Mouse (Mus musculus) c-Kit-negative CD71-positive TER-119-positive erythroid progenitor cells, embryonic 14.5 days (primary cell): ENCODE measurements around the gene Acp4.
A peak's percentile ranks its signal among the peaks of the same experiment; 100 is the strongest.
"Not testable (repeated sequence)": the region's sequence is repeated elsewhere in the genome, so short reads cannot be mapped to it uniquely, and the experiment has no call there.

Experiments
- DNase-seq: peaks from one replicate; pipeline ENCODE4 v3.0.0-alpha.2; 2013; ENCODE audit warnings: low read depth, low spot score

Gene Acp4

DNA sequence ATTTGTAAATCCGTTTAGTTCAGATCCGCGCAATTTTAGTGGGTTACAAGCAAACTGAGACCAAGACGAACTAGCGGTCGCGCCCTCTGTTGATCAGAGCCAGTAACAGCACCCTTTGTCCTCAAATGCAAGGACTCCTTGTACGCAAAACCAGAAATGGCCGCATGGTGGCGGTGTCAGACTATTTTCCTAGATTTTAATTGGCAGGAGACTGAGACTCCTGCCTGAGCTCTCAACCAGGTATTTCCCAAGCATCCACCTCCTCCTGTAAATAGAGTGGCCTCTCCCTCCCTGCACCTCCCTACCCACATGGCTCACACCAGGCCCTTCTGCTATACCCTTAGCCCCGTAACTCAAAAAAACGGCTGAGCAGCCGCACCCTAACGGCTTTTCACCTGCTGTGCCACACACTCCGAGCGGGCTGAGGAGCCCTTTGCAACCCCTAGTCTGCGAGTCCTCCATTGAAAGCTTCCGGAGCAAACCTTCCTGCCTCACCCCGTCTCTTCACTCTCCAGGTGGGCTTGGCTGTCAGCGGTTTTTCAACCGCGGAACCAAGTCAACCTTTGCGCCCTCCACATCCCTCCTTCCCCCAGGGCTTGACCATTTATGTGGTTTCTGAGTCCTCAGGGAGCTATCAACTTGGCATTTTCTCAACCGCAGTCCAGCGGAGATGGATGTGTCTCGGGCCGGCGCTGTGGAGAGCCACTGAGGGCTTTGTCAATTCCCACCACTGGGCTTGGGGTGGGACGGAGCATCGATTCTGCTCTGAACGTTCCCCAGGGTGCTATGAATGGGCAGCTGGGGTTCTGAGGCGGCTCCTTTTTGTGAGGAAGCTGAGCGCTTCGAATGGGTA is 5.8 kb upstream of the Acp4 start:
- DNase-seq: peak; percentile 77

DNA sequence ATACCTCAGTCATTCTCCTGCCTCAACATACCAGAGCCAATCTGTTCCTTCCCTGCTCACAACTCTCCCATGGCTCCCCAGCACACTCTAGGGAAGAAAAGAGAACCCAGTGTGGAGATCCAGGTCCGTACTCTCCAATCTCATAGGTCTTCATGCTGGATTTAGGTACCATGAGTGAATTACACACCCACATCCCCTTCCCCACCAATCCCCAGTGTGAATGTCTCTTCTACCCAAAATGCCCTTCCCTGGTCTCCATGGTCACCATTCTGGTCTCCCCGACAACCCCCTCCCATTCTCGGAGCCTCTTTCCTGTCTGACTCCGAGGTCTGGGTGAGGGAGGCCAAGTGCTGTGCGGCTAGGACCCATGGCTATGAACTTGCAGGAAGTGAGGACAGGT is 4.0 kb upstream of the Acp4 start, which contains the start of gene Gm15517:
TSS of gene Gm15517 (plus strand) at position 301 of the 400 bp plus-strand sequence.
- DNase-seq: no peak

GRCm38 (mm10) chr7:44260410-44260809 is 3.2 kb upstream of the Acp4 start:
- DNase-seq: no peak

GRCm38 (mm10) chr7:44254930-44255329 is 2.2 kb downstream of the Acp4 start:
- no peak for DNase-seq

- DNase-seq: no peak
Measured at GRCm38 (mm10) chr7:44253023-44253616, 4.1 kb downstream of the Acp4 start.

DNA sequence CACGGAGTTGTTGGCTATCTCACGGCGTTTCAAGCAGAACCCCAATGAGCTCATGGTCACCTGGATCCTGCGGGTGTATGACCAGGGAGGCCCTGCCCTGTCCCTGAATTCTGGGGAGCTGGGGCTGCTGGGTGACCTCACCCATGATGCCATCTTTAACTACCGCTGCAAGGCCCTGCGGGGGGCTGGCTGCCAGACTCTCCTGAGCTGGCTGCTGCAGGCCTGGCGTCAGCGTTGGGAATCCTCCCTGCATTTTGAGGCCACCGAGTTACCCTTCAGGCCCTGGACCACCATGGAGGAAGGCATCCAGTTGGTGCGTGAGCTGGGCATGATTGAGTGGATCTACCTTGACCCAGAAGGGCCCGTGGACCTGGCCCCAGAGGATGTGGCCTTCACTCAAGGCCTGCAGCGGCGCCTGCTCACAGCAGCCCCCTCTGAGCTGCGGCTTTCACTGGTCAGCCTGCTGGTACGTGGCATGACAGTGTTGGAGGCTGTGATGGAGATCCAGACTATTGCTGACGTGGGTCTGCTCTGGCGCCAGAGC is 6.4 kb downstream of the Acp4 start:
- not testable (repeated sequence) for DNase-seq

GRCm38 (mm10) chr7:44249248-44249647 is 7.9 kb downstream of the Acp4 start:
- DNase-seq: no peak

- no peak for DNase-seq
Measured at GRCm38 (mm10) chr7:44247971-44248370, 9.2 kb downstream of the Acp4 start.

- DNase-seq: no peak
Measured at GRCm38 (mm10) chr7:44246984-44247470, 10.2 kb downstream of the Acp4 start.

DNA sequence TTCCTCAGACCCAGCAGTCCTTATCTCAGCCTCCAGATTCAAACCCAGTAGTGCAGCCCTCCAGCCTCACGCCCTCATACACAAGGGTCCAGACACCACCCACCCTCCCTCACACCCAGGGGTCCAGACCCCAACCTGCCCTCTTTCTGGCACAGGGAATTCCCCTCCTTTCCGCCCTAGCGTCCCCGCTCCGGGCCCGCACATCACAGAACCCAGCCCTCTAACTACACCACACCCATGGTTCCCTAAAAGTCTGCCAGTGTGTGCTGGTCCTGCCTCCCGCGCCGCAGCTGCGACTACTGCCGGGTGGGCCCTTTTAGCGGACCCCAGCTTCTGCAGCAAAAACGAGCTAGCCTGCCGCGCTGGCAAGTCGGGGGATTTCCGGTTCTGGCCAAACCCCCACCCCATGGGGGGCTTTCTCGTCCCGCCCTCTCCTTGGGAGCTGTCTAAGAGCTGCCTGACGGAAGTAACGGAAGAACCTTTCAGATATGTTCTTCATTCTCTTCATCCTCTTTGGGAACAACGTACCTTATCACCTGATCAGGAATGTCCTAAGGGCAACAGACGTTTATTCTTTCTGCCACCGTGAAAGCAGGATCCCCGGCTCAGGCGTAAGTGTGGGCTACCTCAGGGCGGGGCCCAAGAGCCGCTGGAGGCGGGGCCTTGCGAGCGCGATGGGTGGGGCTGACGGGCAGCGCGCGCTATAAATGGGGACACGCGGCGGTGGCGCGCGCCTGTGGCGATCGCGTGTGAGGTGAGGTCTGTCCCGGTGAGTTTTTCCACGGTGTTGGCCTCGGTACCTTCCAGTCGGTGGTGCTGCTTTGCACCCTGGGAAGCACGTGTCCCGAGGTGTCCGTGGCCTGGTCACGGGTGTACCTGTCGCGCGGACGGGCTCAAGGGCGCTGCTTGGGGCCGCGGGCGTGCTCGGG is 10.9 kb downstream of the Acp4 start, which contains the start of the genes 1700028J19Rik and 2410002F23Rik:
TSS of gene 1700028J19Rik (minus strand) at position 641 of the 929 bp plus-strand sequence.
TSS of gene 2410002F23Rik (plus strand) at position 668 of the 929 bp plus-strand sequence.
- DNase-seq: peak; percentile 82

DNA sequence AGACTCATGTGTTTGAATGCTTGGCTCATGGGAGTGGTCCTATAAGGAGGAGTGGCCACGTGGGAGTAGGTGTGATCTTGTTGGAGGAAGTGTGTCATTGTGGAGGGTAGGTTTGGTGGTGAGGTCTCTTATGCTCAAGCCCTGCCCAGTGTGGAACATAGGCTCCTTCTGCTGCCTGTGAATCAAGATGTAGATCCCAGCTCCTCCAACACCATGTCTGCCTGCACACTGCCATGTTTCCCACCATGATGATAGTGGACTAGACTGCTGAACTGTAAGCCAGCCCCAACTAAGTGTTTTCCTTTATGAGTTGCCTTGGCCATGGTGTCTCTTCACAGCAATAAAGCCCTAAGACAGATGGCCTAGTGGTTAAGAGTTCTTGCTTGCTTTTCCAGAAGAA is 13.1 kb downstream of the Acp4 start:
- DNase-seq: no peak

DNA sequence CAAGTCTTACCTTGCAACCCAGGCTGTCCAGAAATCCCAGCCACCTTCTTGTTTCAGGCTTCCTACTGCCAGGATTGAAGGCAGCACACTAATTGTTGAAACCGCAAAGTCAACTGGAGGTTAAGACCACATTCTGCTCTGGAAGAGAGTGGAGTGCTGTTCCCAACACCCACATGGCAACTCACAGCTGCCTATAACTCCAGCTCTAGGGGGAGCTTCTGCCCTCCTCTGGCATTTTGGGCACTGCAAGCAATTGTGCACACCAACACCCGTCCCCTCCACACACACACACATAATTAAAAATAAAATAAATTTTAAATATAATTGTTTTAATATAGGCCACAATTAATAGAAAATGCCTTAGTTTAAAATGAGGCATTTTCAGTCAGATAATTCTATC is 16.0 kb downstream of the Acp4 start:
- DNase-seq: no peak

- no peak for DNase-seq
Measured at GRCm38 (mm10) chr7:44240712-44241111, 16.5 kb downstream of the Acp4 start.

DNA sequence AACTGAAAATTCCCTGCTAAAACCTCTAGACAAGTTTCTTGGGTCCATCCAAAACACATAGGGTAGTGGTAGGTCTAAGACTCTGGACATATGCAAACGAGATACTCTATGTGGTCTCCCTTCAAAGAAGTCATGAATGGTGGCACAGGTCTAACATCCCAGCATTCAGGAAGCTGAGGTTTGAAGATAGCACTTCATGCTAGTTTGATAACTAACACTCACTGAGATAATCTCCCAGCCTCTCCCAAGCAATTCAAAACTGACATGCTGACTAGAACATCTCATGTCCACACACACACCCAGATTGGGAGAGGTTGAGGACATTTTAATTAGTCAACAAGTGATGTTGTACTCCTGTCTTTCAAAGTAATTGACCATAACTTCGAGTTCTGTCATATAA is 17.3 kb downstream of the Acp4 start:
- DNase-seq: no peak

- no peak for DNase-seq
Measured at GRCm38 (mm10) chr7:44235909-44236308, 21.3 kb downstream of the Acp4 start, which contains the start of gene Gm36864. Gene Gm36864, plus strand, starts transcription at chr7:44236177.

DNA sequence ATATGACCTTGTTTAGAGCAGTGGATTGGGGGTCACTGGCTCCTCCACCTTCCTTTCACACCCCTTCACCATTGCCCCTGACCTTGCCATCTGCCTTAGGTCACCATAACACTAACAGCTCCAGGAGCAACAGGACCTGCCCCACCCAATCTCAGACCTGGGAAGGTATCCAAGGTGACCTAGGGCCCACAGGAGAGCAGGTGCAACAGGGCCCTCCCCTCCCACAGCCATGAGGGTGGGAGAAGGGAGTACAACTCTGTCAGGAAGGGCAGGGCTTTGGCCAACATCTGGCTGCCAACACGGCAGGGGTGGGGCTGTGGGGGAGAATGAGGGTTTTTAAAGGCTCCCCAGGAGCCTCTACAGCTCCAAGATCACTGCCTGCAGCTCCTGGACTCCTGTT is 32.1 kb downstream of the Acp4 start, which contains the start of gene Klk1:
TSS of gene Klk1 (plus strand) at position 285 of the 400 bp plus-strand sequence.
- DNase-seq: no peak

DNA sequence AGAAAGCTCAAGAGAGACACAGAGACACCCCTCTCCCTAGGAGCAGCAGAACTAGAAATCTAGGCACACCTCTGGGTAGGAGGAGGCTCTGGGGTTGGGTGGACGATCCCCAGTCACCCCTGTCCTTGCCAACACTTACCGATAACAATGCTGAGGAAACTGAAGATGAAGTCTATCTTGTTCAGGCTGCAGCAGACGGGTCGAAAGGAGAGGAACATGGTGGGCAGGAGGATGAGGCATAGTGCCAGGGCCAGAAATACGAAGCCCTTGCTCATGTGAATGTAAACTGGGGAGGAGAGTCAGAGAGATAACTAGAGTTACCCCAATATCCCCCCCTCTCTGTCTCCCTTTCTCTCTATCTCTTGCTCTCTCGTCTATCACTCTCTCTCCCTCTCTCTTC is 34.8 kb downstream of the Acp4 start:
- not testable (repeated sequence) for DNase-seq

DNA sequence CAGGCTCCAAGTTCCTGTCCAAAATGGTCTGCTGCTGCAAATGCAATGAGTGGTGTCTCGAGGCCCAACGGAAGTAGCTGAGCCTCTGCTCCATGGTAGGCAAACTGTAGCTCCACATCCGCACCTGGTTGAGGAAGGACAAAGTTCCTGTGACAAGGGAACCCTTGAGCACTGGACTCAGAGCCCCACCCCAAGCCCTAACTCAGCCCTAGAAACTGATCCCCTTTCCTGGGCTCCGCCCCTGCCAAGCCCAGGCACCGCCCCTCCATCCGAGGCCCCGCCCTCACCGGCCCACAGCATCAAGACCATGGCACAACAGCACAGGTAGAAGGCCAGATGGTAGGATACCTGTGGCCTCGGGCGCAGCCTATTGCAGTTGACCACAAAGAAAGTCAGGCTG is 35.6 kb downstream of the Acp4 start:
- not testable (repeated sequence) for DNase-seq

- no peak for DNase-seq
Measured at GRCm38 (mm10) chr7:44215645-44216044, 41.5 kb downstream of the Acp4 start, which contains the start of gene Klk1b5. Gene Klk1b5, plus strand, starts transcription at chr7:44215945.

- no peak for DNase-seq
Measured at GRCm38 (mm10) chr7:44208307-44208706, 48.9 kb downstream of the Acp4 start.

DNA sequence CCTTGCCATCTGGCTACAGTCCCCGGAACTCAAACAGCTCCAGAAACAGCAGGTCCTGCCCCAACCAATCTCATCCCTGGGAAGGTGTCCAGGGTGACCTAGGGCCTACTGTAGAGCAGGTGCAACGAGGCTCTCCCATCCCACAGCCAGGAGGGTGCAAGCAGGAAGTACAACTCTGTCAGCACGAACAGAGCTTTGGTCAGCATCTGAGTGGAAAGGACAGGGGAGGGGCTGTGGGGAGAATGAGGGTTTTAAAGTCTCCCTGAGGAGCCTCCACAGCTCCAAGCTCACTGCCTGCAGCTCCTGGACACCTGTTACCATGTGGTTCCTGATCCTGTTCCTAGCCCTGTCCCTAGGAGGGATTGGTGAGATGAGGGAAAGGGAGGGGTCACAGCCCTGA is 50.0 kb downstream of the Acp4 start, which contains the start of gene Klk1b4:
TSS of gene Klk1b4 (plus strand) at position 301 of the 400 bp plus-strand sequence.
- not testable (repeated sequence) for DNase-seq
